8 mouse cellular contexts compared by ENCODE assay signal in the genomic region with DNA sequence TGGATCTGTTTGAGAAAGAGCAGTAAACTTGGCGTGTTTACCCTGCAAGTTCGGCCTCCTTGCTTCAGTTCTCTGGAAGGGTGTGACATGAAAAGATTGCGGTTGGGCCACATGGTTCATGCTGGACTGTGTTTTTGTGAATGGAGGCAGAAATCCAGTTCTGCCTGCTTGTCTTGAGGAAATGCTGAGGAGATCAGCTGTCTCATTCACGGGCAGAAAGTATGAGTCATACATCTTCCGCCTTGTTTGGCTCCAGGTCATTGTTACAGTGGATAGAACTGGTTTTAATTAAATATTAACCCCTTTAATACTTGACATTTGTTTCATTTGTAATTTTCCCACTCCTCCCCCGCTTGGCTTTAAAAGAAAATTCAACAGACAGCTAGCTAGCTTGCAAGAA. TPM values are rescaled to one million over a fixed set of nuclear protein-coding genes. Genes with fewer than 3 reads are reported as not detected.
DNase-seq lines count a peak whose midpoint lies in the region; ATAC-seq and TF ChIP-seq lines count a peak whose summit lies in the region.

No protein-coding gene starts in this region.

- intact Hi-C loops in gastrocnemius, adult 2 months (cut with DNase I) = no loop called here

- no peak for ATAC-seq in hindbrain, embryonic 16.5 days
- ATAC-seq in erythroid progenitor cell, adult 5-6 weeks (replicated peaks; ENCODE audit: low FRiP score, poor library complexity, severe bottlenecking) = no peak

- no peak for TF ChIP-seq CTCF in gastrocnemius, adult 2 months (IDR thresholded peaks at IDR 0.05)
- no peak for TF ChIP-seq CTCF in lung, adult 2 months (IDR thresholded peaks at IDR 0.05; ENCODE audit: insufficient read depth, low read length)

- peak overlapping the region; percentile 29; the same call in 1 of the 2 replicates for H3K4me2 ChIP-seq in hindbrain, embryonic 16.5 days (ENCODE audit: low read length)

- no peaks in the 10 kb centered on the region for H3K36me3 ChIP-seq in hindbrain, embryonic 16.5 days (ENCODE audit: control insufficient read depth, insufficient read depth, low read length)

- DNase-seq in adrenal gland, adult 2 months = peak; percentile 51
- no peak for DNase-seq in adrenal gland, adult 8-10 months
- peak; percentile 29 to 43 for DNase-seq in right cerebral cortex, postnatal 10 days (ENCODE audit: low spot score in 2 of 2)
- DNase-seq in right cerebral cortex, postnatal 14 days = no peak
- DNase-seq in gastrocnemius, adult 2 months = peak; percentile 47
- DNase-seq in lung, adult 2 months = peak; percentile 17

- H3K4me1 ChIP-seq in hindbrain, embryonic 16.5 days (ENCODE audit: control insufficient read depth, insufficient read depth, low read depth, low read length) = no peaks in the 10 kb centered on the region
- H3K4me1 ChIP-seq in lung, adult 2 months (ENCODE audit: control insufficient read depth, insufficient read depth, low read length) = peaks cover 3% of the 10 kb centered on the region; the same call in 1 of the 2 replicates

- 42% methylated on average over 6 of the region's 6 CpGs for WGBS in hindbrain, embryonic 16.5 days
- 11% methylated on average over 6 of the region's 6 CpGs for WGBS in lung, adult 2 months

- H3K9ac ChIP-seq in hindbrain, embryonic 16.5 days (ENCODE audit: low read depth, low read length) = no peak overlapping the region

- H3K27me3 ChIP-seq in hindbrain, embryonic 16.5 days (replicated peaks; ENCODE audit: control insufficient read depth, insufficient read depth, low read length) = no peaks in the 10 kb centered on the region

- H3K27ac ChIP-seq in gastrocnemius, adult 2 months = peak overlapping the region; percentile 62
- H3K27ac ChIP-seq in hindbrain, embryonic 16.5 days (ENCODE audit: low read depth, low read length) = no peak overlapping the region

- H3K4me3 ChIP-seq in gastrocnemius, adult 2 months = peak overlapping the region; percentile 55
- no peak overlapping the region for H3K4me3 ChIP-seq in hindbrain, embryonic 16.5 days (ENCODE audit: low read length)
- no peak overlapping the region for H3K4me3 ChIP-seq in lung, adult 2 months (replicated peaks; ENCODE audit: extremely low read depth, low read depth, low read length)

- TF ChIP-seq POLR2A in lung, adult 2 months (IDR thresholded peaks at IDR 0.05; ENCODE audit: borderline replicate concordance, extremely low read depth, low read depth, low read length) = no peak

- no peaks in the 10 kb centered on the region for H3K9me3 ChIP-seq in hindbrain, embryonic 16.5 days (ENCODE audit: control insufficient read depth, low read length)

RNA-seq across cellular contexts. Expression of a gene that starts 9.4 kb away (rescaled TPM):
- 10 to 100 TPM; 62.0 to 64.9 TPM for total RNA-seq in adrenal gland, adult 2 months (2021)
- polyA plus RNA-seq in adrenal gland, adult 2 months (2012; rRNA removed) = 11.8 and 18.9 TPM in 2 replicates
- 10 to 100 TPM; 66.0 to 91.2 (median 76.2) TPM for total RNA-seq in adrenal gland, adult 8-10 months (2022)
- total RNA-seq in gastrocnemius, adult 2 months (2021) = 1 to 10 TPM; 4.0 to 4.8 TPM
- polyA plus RNA-seq in hindbrain, embryonic 16.5 days (2015; fragmentation: Nextera tagmentation; extraction: Ambion mirVana) = 25.8 and 34.7 TPM in 2 replicates
- polyA plus RNA-seq in lung, adult 2 months (2012; rRNA removed) = 5.6 and 7.8 TPM in 2 replicates
- total RNA-seq in erythroid progenitor cell, adult 5-6 weeks (2015; ENCODE audit: low replicate concordance) = 0.42 TPM in 1 of 2 replicates, not detected in the other
- 0.51 and 1.6 TPM in 2 replicates for total RNA-seq in erythroid progenitor cell, adult 5-6 weeks (2017; ENCODE audit: low replicate concordance)

Comparison
In these comparisons a context has a peak if more than half of its experiments do, and no peak if none do; other contexts are left out.
1. DNase-seq: peak in adrenal gland, adult 2 months (single experiment), right cerebral cortex, postnatal 10 days (2 of 2), gastrocnemius, adult 2 months (single experiment) and lung, adult 2 months (single experiment); none in adrenal gland, adult 8-10 months (single experiment) and right cerebral cortex, postnatal 14 days (single experiment).
2. RNA of a gene that starts 9.4 kb away (total RNA-seq): 66.0 to 91.2 TPM in adrenal gland, adult 8-10 months and 62.0 to 64.9 TPM in adrenal gland, adult 2 months; 4.0 to 4.8 TPM in gastrocnemius, adult 2 months and 0.42 to 1.6 TPM in erythroid progenitor cell, adult 5-6 weeks; every median in the first group is over 10 times any median in the second.